ENCODE assay signal across 7 mouse cellular contexts in genomic region chr5:125203099-125203498, GRCm38 (mm10). TPM values are rescaled to one million over a fixed set of nuclear protein-coding genes. Genes with fewer than 3 reads are reported as not detected.
DNase-seq lines count a peak whose midpoint lies in the region; ATAC-seq and TF ChIP-seq lines count a peak whose summit lies in the region.

No protein-coding gene starts in this region.

- H3K9me3 ChIP-seq in forebrain, postnatal 0 days (ENCODE audit: low read length) = no peaks in the 10 kb centered on the region

- no peak for TF ChIP-seq CTCF in forebrain, postnatal 0 days (IDR thresholded peaks at IDR 0.05; ENCODE audit: low read depth)

- peak; percentile 87 for ATAC-seq in forebrain, postnatal 0 days
- no peak for ATAC-seq in monocyte, adult 5-6 weeks (replicated peaks; ENCODE audit: insufficient number of reproducible peaks, low FRiP score, low TSS enrichment, poor library complexity, severe bottlenecking)

- H3K4me3 ChIP-seq in forebrain, postnatal 0 days (ENCODE audit: low read depth, low read length) = no peak overlapping the region

- no peak overlapping the region for H3K4me2 ChIP-seq in forebrain, postnatal 0 days (ENCODE audit: low read depth)

- H3K27me3 ChIP-seq in forebrain, postnatal 0 days (ENCODE audit: insufficient read depth, low read length) = no peaks in the 10 kb centered on the region

- peak overlapping the region; percentile 50 for H3K27ac ChIP-seq in forebrain, postnatal 0 days (ENCODE audit: low read depth, low read length)

- intact Hi-C loops in left cerebral cortex, postnatal 14 days (cut with DNase I) = no loop called here

- H3K36me3 ChIP-seq in forebrain, postnatal 0 days (ENCODE audit: insufficient read depth) = no peaks in the 10 kb centered on the region

- 3% methylated on average over 6 of the region's 7 CpGs for WGBS in forebrain, postnatal 0 days

- DNase-seq in adrenal gland, adult (ENCODE audit: inconsistent age in 2 of 2, low spot score in 1 of 2) = peak; percentile 92 to 94
- peak; percentile 93 for DNase-seq in adrenal gland, postnatal 14 days
- DNase-seq in forebrain, postnatal 0 days = peak; percentile 82
- DNase-seq in heart, postnatal 4 days = peak; percentile 88
- DNase-seq in left cerebral cortex, postnatal 14 days (ENCODE audit: low spot score in 2 of 2) = peak; percentile 59 to 83
- DNase-seq in retina, postnatal 1 day = peak; percentile 92

- peaks cover 12% of the 10 kb centered on the region; the same call in 1 of the 2 replicates for H3K4me1 ChIP-seq in forebrain, postnatal 0 days (ENCODE audit: insufficient read depth)

- no peak overlapping the region for H3K9ac ChIP-seq in forebrain, postnatal 0 days

RNA-seq across cellular contexts. Expression of gene Ncor2, which starts 24.1 kb away (rescaled TPM):
- total RNA-seq in adrenal gland, postnatal 14 days (2021) = 165 and 192 TPM in 2 replicates
- 12.7 and 13.4 TPM in 2 replicates for total RNA-seq in forebrain, postnatal 0 days (2014; rRNA removed)
- 11.6 and 16.8 TPM in 2 replicates for polyA plus RNA-seq in forebrain, postnatal 0 days (2015; fragmentation: Nextera tagmentation; extraction: Ambion mirVana)
- total RNA-seq in heart, postnatal 4 days (2021) = 100 to 1,000 TPM; 104 to 112 TPM
- 100 to 1,000 TPM; 171 to 175 TPM for total RNA-seq in left cerebral cortex, postnatal 14 days (2021)
- 14.4 to 63.8 TPM (median 24.3 TPM) in 3 replicates for total RNA-seq in monocyte, adult 5-6 weeks (2017)
